Mouse (Mus musculus) spleen, adult 2 months (tissue): ENCODE measurements around the gene Edn3.

Experiments used
- CTCF ChIP-seq: fragments of 200-500 bp; IDR thresholded peaks from 2 replicates; pipeline ENCODE4 v1.5.1; 2011; ENCODE audit warnings: mild to moderate bottlenecking, inconsistent platforms; ENCODE audit not compliant: insufficient read depth, insufficient read length, insufficient replicate concordance; ENCODE audit errors: extremely low read depth
- POLR2A ChIP-seq: fragments of 200-500 bp; IDR thresholded peaks from 2 replicates; pipeline ENCODE4 v1.6.1; 2011; ENCODE audit warnings: low read depth, low read length, inconsistent platforms

- TF ChIP-seq CTCF, result no peak
- TF ChIP-seq POLR2A, result no peak
Observed at GRCm38 (mm10) chr2:174813306-174813705, 52.9 kb downstream of the Edn3 start.
